Mouse (Mus musculus) midbrain, embryonic 15.5 days (tissue): Measurements from ENCODE around the gene Tbc1d16. TPM values are rescaled to one million over a fixed set of nuclear protein-coding genes. Genes with fewer than 3 reads are reported as not detected.

Experiments
- ATAC-seq: fragments of 200-750 bp; cut with Nextera tagmentation; replicated peaks from 2 replicates; pipeline ENCODE4 v1.8.0; 2017; ENCODE audit warnings: moderate TSS enrichment
- H3K27ac ChIP-seq: fragments of 300-500 bp; sonication (generic); 2 replicates; pipeline ENCODE4 v1.5.1; 2015; ENCODE audit warnings: mild to moderate bottlenecking, inconsistent platforms
- H3K27me3 ChIP-seq: fragments of 300-500 bp; sonication (generic); replicated peaks from 2 replicates; pipeline ENCODE4 v1.6.1; 2015; ENCODE audit warnings: inconsistent platforms
- H3K36me3 ChIP-seq: fragments of 300-500 bp; sonication (generic); replicated peaks from 2 replicates; pipeline ENCODE4 v1.6.1; 2015; ENCODE audit warnings: inconsistent platforms
- H3K4me1 ChIP-seq: fragments of 300-500 bp; sonication (generic); 2 replicates; pipeline ENCODE4 v1.6.1; 2015; ENCODE audit warnings: inconsistent platforms
- H3K4me2 ChIP-seq: fragments of 300-500 bp; sonication (generic); 2 replicates; pipeline ENCODE4 v1.6.1; 2015; ENCODE audit warnings: inconsistent platforms, mild to moderate bottlenecking, moderate library complexity
- H3K4me3 ChIP-seq: fragments of 300-500 bp; sonication (generic); 2 replicates; pipeline ENCODE4 v1.5.1; 2015; ENCODE audit warnings: mild to moderate bottlenecking, inconsistent platforms
- H3K9ac ChIP-seq: fragments of 300-500 bp; sonication (generic); 2 replicates; pipeline ENCODE4 v1.6.1; 2015; ENCODE audit warnings: mild to moderate bottlenecking, inconsistent platforms
- H3K9me3 ChIP-seq: fragments of 300-500 bp; sonication (generic); 2 replicates; pipeline ENCODE4 v1.6.1; 2016; ENCODE audit warnings: inconsistent platforms
- WGBS: fragments of 180-500 bp; shearing (Covaris S2); methylation state at CpG from one replicate; pipeline ENCODE4 v1.1.7; 2015; ENCODE audit warnings: mixed read lengths; 5-methylcytosine and 5-hydroxymethylcytosine counted together
- polyA plus RNA-seq: library from polyadenylated mRNA; unstranded; fragments of >200 nt; fragmentation: Nextera tagmentation; extraction: Ambion mirVana; gene quantifications from 2 replicates; pipeline ENCODE4 v1.2.1, GENCODE M21; 2015

Tbc1d16 gene
- polyA plus RNA-seq, 1 experiment from 2014 or later, result 66.8 TPM

GRCm38 (mm10) chr11:119228846-119229626, 737 bp upstream of the Tbc1d16 start:
- Histone ChIP-seq H3K9ac (peak overlapping the region; percentile 97), H3K4me2 (peak overlapping the region; percentile 100), H3K4me3 (peak overlapping the region; percentile 96), H3K36me3 (no peaks in the 10 kb centered on the region), H3K9me3 (no peaks in the 10 kb centered on the region), H3K27ac (peak overlapping the region; percentile 87), H3K27me3 (no peaks in the 10 kb centered on the region), H3K4me1 (peaks cover 52% of the 10 kb centered on the region)
- 1% methylated on average over 34 of the region's 34 CpGs for WGBS
- peak; percentile 92 for ATAC-seq

GRCm38 (mm10) chr11:119227591-119227990, 708 bp downstream of the Tbc1d16 start:
- no peak for ATAC-seq

GRCm38 (mm10) chr11:119225634-119226033, 2.7 kb downstream of the Tbc1d16 start:
- Histone ChIP-seq H3K4me1 (peaks cover 77% of the 10 kb centered on the region), H3K4me2 (peak overlapping the region; percentile 12), H3K9me3 (no peaks in the 10 kb centered on the region), H3K27ac (no peak overlapping the region), H3K36me3 (no peaks in the 10 kb centered on the region), H3K4me3 (no peak overlapping the region), H3K27me3 (no peaks in the 10 kb centered on the region), H3K9ac (no peak overlapping the region)
- 76% methylated on average over 9 of the region's 9 CpGs for WGBS
- ATAC-seq, result no peak

More at GRCm38 (mm10) chr11:119227591-119227990, 708 bp downstream of the Tbc1d16 start:
- no peaks in the 10 kb centered on the region for H3K36me3 ChIP-seq
- H3K9ac ChIP-seq, result peak overlapping the region; percentile 97
- H3K27me3 ChIP-seq, result no peaks in the 10 kb centered on the region
- peak overlapping the region; percentile 100 for H3K4me2 ChIP-seq
- H3K4me1 ChIP-seq, result peaks cover 66% of the 10 kb centered on the region
- peak overlapping the region; percentile 87 for H3K27ac ChIP-seq
- 1% methylated on average over 12 of the region's 12 CpGs for WGBS
- no peaks in the 10 kb centered on the region for H3K9me3 ChIP-seq
- peak overlapping the region; percentile 96 for H3K4me3 ChIP-seq

- no peak overlapping the region for H3K4me2 ChIP-seq
- H3K27me3 ChIP-seq, result no peaks in the 10 kb centered on the region
- no peak overlapping the region for H3K9ac ChIP-seq
- ATAC-seq, result no peak
- H3K4me1 ChIP-seq, result peaks cover 77% of the 10 kb centered on the region
- no peaks in the 10 kb centered on the region for H3K36me3 ChIP-seq
- no peaks in the 10 kb centered on the region for H3K9me3 ChIP-seq
- no peak overlapping the region for H3K4me3 ChIP-seq
- H3K27ac ChIP-seq, result no peak overlapping the region
- WGBS, result 93% methylated on average over 6 of the region's 6 CpGs
Measured at GRCm38 (mm10) chr11:119224926-119225325, 3.4 kb downstream of the Tbc1d16 start.

GRCm38 (mm10) chr11:119223124-119223890, 5.0 kb downstream of the Tbc1d16 start:
- WGBS, result 82% methylated on average over 20 of the region's 20 CpGs
- peaks cover 69% of the 10 kb centered on the region for H3K4me1 ChIP-seq
- no peaks in the 10 kb centered on the region for H3K9me3 ChIP-seq
- peak overlapping the region; percentile 53; the same call in 1 of the 2 replicates for H3K27ac ChIP-seq
- H3K27me3 ChIP-seq, result no peaks in the 10 kb centered on the region
- no peak overlapping the region for H3K9ac ChIP-seq
- no peak overlapping the region for H3K4me3 ChIP-seq
- no peak for ATAC-seq
- H3K4me2 ChIP-seq, result no peak overlapping the region
- no peaks in the 10 kb centered on the region for H3K36me3 ChIP-seq

- ATAC-seq, result no peak
- no peak overlapping the region for H3K4me3 ChIP-seq
- no peak overlapping the region for H3K4me2 ChIP-seq
- no peaks in the 10 kb centered on the region for H3K36me3 ChIP-seq
- no peak overlapping the region for H3K27ac ChIP-seq
- peaks cover 62% of the 10 kb centered on the region for H3K4me1 ChIP-seq
- H3K9me3 ChIP-seq, result no peaks in the 10 kb centered on the region
- 32% methylated on average over 10 of the region's 11 CpGs for WGBS
- H3K9ac ChIP-seq, result no peak overlapping the region
- no peaks in the 10 kb centered on the region for H3K27me3 ChIP-seq
Measured at GRCm38 (mm10) chr11:119221812-119222510, 6.3 kb downstream of the Tbc1d16 start.

GRCm38 (mm10) chr11:119219816-119220465, 8.4 kb downstream of the Tbc1d16 start:
- Histone ChIP-seq H3K4me2 (peak overlapping the region; percentile 30), H3K27ac (peak overlapping the region; percentile 67), H3K27me3 (no peaks in the 10 kb centered on the region), H3K36me3 (no peaks in the 10 kb centered on the region), H3K9ac (peak overlapping the region; percentile 18), H3K4me1 (peaks cover 62% of the 10 kb centered on the region), H3K9me3 (no peaks in the 10 kb centered on the region), H3K4me3 (no peak overlapping the region)
- ATAC-seq, result peak; percentile 31; the same call in 1 of the 2 replicates
- WGBS, result 7% methylated on average over 17 of the region's 17 CpGs

GRCm38 (mm10) chr11:119217861-119218260, 10.4 kb downstream of the Tbc1d16 start:
- Histone ChIP-seq H3K4me1 (peaks cover 64% of the 10 kb centered on the region), H3K27me3 (no peaks in the 10 kb centered on the region), H3K36me3 (no peaks in the 10 kb centered on the region), H3K9ac (no peak overlapping the region), H3K9me3 (no peaks in the 10 kb centered on the region), H3K4me3 (no peak overlapping the region), H3K4me2 (no peak overlapping the region), H3K27ac (no peak overlapping the region)
- ATAC-seq, result no peak
- WGBS, result 95% methylated on average over 6 of the region's 6 CpGs

- no peaks in the 10 kb centered on the region for H3K27me3 ChIP-seq
- no peak for ATAC-seq
- H3K4me3 ChIP-seq, result no peak overlapping the region
- peaks cover 53% of the 10 kb centered on the region for H3K4me1 ChIP-seq
- no peaks in the 10 kb centered on the region for H3K36me3 ChIP-seq
- H3K27ac ChIP-seq, result peak overlapping the region; percentile 81
- H3K9ac ChIP-seq, result peak overlapping the region; percentile 23; the same call in 1 of the 2 replicates
- no peak overlapping the region; the same call in 1 of the 2 replicates for H3K4me2 ChIP-seq
- 39% methylated on average over 9 of the region's 9 CpGs for WGBS
- H3K9me3 ChIP-seq, result no peaks in the 10 kb centered on the region
Measured at GRCm38 (mm10) chr11:119215905-119216507, 12.3 kb downstream of the Tbc1d16 start.

- Histone ChIP-seq H3K4me3 (peak overlapping the region; percentile 8; the same call in 1 of the 2 replicates), H3K36me3 (no peaks in the 10 kb centered on the region), H3K9me3 (no peaks in the 10 kb centered on the region), H3K4me1 (peaks cover 51% of the 10 kb centered on the region), H3K27me3 (no peaks in the 10 kb centered on the region), H3K27ac (peak overlapping the region; percentile 81), H3K4me2 (peak overlapping the region; percentile 41), H3K9ac (peak overlapping the region; percentile 23; the same call in 1 of the 2 replicates)
- ATAC-seq, result peak; percentile 64
- 4% methylated on average over 18 of the region's 18 CpGs for WGBS
Measured at GRCm38 (mm10) chr11:119215038-119215904, 13.0 kb downstream of the Tbc1d16 start.
